Mouse (Mus musculus) heart, embryonic 12.5 days (tissue): ENCODE measurements around the gene Celf2. TPM values are rescaled to one million over a fixed set of nuclear protein-coding genes. Genes with fewer than 3 reads are reported as not detected.

Experiments
- ATAC-seq: fragments of 200-750 bp; cut with Nextera tagmentation; 2 replicates; pipeline ENCODE4 v1.8.0; 2017; ENCODE audit warnings: moderate TSS enrichment, moderate library complexity; ENCODE audit not compliant: insufficient number of reproducible peaks, low FRiP score
- H3K27ac ChIP-seq: fragments of 300-500 bp; sonication (generic); 2 replicates; pipeline ENCODE4 v1.5.1; 2016; ENCODE audit warnings: mild to moderate bottlenecking, moderate library complexity; ENCODE audit not compliant: poor library complexity, severe bottlenecking
- H3K27me3 ChIP-seq: fragments of 300-500 bp; sonication (generic); replicated peaks from 2 replicates; pipeline ENCODE4 v1.6.1; 2016; ENCODE audit warnings: mild to moderate bottlenecking, moderate library complexity
- H3K36me3 ChIP-seq: fragments of 300-500 bp; sonication (generic); 2 replicates; pipeline ENCODE4 v1.6.1; 2016; ENCODE audit warnings: mild to moderate bottlenecking, moderate library complexity
- H3K4me1 ChIP-seq: fragments of 300-500 bp; sonication (generic); replicated peaks from 2 replicates; pipeline ENCODE4 v1.6.1; 2016; ENCODE audit warnings: mild to moderate bottlenecking
- H3K4me2 ChIP-seq: fragments of 300-500 bp; sonication (generic); 2 replicates; pipeline ENCODE4 v1.6.1; 2016; ENCODE audit warnings: mild to moderate bottlenecking, moderate library complexity
- H3K4me3 ChIP-seq: fragments of 300-500 bp; sonication (generic); 2 replicates; pipeline ENCODE4 v1.5.1; 2016; ENCODE audit warnings: mild to moderate bottlenecking
- H3K9ac ChIP-seq: fragments of 300-500 bp; sonication (generic); 2 replicates; pipeline ENCODE4 v1.6.1; 2016; ENCODE audit warnings: mild to moderate bottlenecking, moderate library complexity
- H3K9me3 ChIP-seq: fragments of 300-500 bp; sonication (generic); replicated peaks from 2 replicates; pipeline ENCODE4 v1.6.1; 2016; ENCODE audit warnings: mild to moderate bottlenecking, moderate library complexity
- WGBS: fragments of 180-500 bp; shearing (Covaris S2); methylation state at CpG from one replicate; pipeline ENCODE4 v1.1.7; 2016; 5-methylcytosine and 5-hydroxymethylcytosine counted together
- polyA plus RNA-seq: library from polyadenylated mRNA; unstranded; fragments of >200 nt; fragmentation: Nextera tagmentation; extraction: Ambion mirVana; gene quantifications from 2 replicates; pipeline ENCODE4 v1.2.1, GENCODE M21; 2016

The Celf2 gene
- polyA plus RNA-seq, 1 experiment from 2014 or later: 65.8 TPM

DNA sequence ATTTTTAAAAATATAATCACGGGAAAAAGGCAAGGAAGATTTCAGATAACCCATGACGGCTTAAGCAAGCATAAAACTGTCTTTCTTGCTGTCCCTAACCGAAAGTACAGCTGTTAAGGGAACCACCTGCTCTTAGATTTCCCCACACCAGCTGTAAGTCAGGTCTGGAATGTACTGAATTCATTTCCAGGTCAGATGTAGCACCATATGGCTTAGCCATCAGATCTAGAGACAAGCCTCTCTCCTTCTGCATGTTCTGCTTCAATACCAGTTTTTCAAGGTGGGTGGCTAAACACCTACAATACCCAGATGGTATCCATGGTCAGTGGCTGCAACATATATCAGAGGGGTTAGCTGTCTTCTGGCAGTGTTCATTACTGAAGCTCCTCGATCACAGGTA lies 841.8 kb downstream of the Celf2 start:
- H3K9me3 ChIP-seq: no peaks in the 10 kb centered on the region
- H3K9ac ChIP-seq: no peak overlapping the region
- H3K4me2 ChIP-seq: no peak overlapping the region
- 80% methylated on average over 4 of the region's 4 CpGs for WGBS
- ATAC-seq: no peak
- no peak overlapping the region for H3K27ac ChIP-seq
- no peaks in the 10 kb centered on the region for H3K27me3 ChIP-seq
- H3K4me1 ChIP-seq: no peaks in the 10 kb centered on the region
- peaks cover 2% of the 10 kb centered on the region; the same call in 1 of the 2 replicates for H3K36me3 ChIP-seq
- no peak overlapping the region for H3K4me3 ChIP-seq

DNA sequence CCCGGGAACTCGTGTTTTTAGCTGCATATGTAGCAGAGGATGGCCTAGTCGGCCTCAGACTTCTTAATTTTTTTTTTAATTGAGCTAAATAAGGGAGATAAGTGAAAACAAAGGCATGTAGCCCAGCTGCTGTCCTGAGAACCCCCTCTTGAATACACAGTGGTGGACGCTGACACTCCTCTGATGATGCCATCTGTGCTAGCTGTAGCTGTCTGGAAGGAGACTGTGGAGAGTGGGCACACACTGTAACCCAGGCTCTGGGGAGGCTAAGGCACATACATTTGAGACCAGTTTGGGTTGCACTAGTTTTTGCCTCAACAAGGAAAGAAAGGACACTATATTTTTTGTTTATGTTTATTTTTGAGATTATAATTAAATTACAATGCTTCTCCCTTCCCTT lies 849.5 kb downstream of the Celf2 start:
- Histone ChIP-seq H3K9me3 (no peaks in the 10 kb centered on the region), H3K4me3 (no peak overlapping the region), H3K9ac (no peak overlapping the region), H3K27me3 (no peaks in the 10 kb centered on the region), H3K4me2 (no peak overlapping the region), H3K4me1 (peaks cover 9% of the 10 kb centered on the region), H3K27ac (no peak overlapping the region), H3K36me3 (peaks cover 2% of the 10 kb centered on the region; the same call in 1 of the 2 replicates)
- ATAC-seq: no peak
- WGBS: 75% methylated on average over 4 of the region's 4 CpGs

DNA sequence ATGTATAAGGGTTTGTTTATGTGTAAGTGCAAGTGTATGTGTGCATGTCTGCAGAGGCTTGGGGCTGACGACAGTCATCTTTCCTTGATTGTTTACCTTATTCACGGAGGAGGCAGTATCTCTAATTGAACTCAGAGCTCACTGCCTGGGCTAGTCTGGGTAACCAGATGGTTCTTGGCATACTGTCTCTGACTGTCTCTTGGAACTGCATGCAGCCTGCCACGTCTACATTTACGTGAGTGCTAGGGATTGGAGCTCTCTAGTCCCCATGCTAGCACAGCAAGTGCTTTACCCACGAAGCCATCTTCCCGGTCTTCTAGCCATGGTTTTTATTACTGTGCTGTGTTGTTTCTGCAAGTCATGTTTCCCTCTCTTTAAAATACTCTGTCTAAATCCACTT lies 855.6 kb downstream of the Celf2 start:
- no peak overlapping the region for H3K27ac ChIP-seq
- no peak for ATAC-seq
- H3K4me1 ChIP-seq: peaks cover 10% of the 10 kb centered on the region
- H3K27me3 ChIP-seq: no peaks in the 10 kb centered on the region
- no peaks in the 10 kb centered on the region for H3K9me3 ChIP-seq
- 0 out of 2 replicates have a peak, but pooled peaks cover 1% of the 10 kb centered on the region for H3K36me3 ChIP-seq
- no peak overlapping the region for H3K4me2 ChIP-seq
- H3K4me3 ChIP-seq: no peak overlapping the region
- WGBS: 72% methylated on average over 6 of the region's 6 CpGs
- no peak overlapping the region for H3K9ac ChIP-seq

DNA sequence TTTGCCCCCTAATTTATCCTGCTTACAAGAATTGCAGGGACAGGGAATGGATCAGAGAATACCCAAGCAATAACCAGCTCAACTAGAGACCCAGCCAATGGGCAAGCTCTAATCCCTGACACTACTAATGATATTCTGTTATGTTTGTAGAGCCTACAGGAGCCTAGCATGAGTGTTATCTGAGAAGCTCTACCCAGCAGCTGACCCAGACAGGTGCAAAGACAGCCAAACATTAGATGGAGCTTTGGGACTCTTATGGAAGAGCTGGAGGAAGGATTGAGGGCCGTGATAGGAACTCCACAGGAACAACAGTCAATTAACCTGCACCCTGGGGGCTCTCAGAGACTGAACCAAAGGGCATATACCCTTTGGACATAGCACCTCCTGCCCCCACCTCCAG lies 857.7 kb downstream of the Celf2 start:
- no peak for ATAC-seq
- Histone ChIP-seq H3K4me3 (no peak overlapping the region), H3K27me3 (no peaks in the 10 kb centered on the region), H3K36me3 (0 out of 2 replicates have a peak, but pooled peaks cover 5% of the 10 kb centered on the region), H3K4me2 (no peak overlapping the region), H3K9ac (no peak overlapping the region), H3K4me1 (peaks cover 10% of the 10 kb centered on the region), H3K9me3 (no peaks in the 10 kb centered on the region), H3K27ac (no peak overlapping the region)
- 71% methylated on average over 1 of the region's 1 CpGs for WGBS

DNA sequence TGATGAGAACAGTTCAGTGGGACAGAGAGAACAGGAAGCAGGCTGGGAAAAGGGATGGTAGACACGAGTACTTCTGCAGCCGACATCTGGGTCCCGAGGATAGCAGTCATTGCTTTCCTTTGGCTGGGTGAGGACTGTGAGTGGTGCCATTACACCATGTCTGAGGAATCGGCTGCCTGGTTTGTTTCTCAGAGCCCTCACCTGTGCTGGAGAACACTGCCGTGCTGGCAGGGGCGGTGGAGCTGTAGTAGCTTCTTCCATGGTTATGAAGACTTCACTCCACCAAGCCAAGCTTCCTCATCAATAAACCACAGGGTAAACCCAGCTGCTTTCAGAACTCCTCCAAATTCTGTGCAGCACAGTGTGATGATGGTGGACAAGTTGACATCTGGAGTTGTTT lies 860.5 kb downstream of the Celf2 start:
- no peak overlapping the region for H3K27ac ChIP-seq
- H3K9ac ChIP-seq: no peak overlapping the region
- no peaks in the 10 kb centered on the region for H3K9me3 ChIP-seq
- no peaks in the 10 kb centered on the region for H3K4me1 ChIP-seq
- no peak overlapping the region for H3K4me3 ChIP-seq
- no peak for ATAC-seq
- H3K4me2 ChIP-seq: no peak overlapping the region
- no peaks in the 10 kb centered on the region for H3K27me3 ChIP-seq
- 0 out of 2 replicates have a peak, but pooled peaks cover 5% of the 10 kb centered on the region for H3K36me3 ChIP-seq
- 75% methylated on average over 6 of the region's 6 CpGs for WGBS

DNA sequence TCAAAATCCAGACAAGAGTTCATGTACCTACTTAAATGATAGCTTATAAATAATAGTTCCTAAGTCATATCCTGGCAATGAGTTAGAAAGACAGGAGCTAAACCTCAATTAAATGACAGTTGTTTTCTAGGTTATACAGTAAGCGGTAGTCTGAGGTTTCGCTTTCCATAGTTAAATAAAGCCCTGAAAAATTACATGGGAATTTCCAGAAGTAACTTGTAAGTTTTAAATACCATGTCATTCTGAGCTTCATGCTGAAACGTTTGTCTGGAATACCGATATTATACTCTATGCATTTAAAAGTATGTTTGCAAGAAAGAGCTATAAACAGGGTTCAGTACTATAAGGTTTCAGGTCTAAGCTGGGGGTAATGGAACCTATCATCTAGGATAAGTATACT lies 862.3 kb downstream of the Celf2 start:
- no peak overlapping the region for H3K4me2 ChIP-seq
- ATAC-seq: no peak
- no peaks in the 10 kb centered on the region; the same call in 1 of the 2 replicates for H3K4me1 ChIP-seq
- no peaks in the 10 kb centered on the region for H3K27me3 ChIP-seq
- no peak overlapping the region for H3K9ac ChIP-seq
- WGBS: 90% methylated on average over 4 of the region's 4 CpGs
- H3K27ac ChIP-seq: no peak overlapping the region
- H3K9me3 ChIP-seq: no peaks in the 10 kb centered on the region
- H3K36me3 ChIP-seq: 0 out of 2 replicates have a peak, but pooled peaks cover 5% of the 10 kb centered on the region
- H3K4me3 ChIP-seq: no peak overlapping the region

DNA sequence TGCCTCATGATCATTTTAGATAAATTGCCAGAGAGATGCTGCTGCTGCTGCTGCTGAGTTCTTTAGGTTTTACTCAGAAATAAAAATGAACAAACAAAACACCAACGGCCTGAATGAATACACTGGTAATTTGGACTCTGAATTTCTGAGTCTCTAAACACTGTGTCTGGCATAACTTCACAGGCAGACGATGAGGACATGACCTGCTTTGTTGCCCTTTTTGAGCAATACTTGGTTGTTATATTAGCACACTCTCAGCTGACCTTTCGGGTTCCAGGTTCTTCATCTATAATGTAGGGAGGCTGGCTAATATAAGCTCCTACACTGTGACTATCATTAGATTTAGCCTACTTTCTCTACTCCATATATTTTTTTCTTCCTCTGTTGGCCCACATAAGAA lies 863.0 kb downstream of the Celf2 start:
- H3K4me2 ChIP-seq: no peak overlapping the region
- H3K27ac ChIP-seq: no peak overlapping the region
- H3K4me1 ChIP-seq: no peaks in the 10 kb centered on the region; the same call in 1 of the 2 replicates
- no peak overlapping the region for H3K9ac ChIP-seq
- H3K27me3 ChIP-seq: no peaks in the 10 kb centered on the region
- ATAC-seq: no peak
- H3K9me3 ChIP-seq: no peaks in the 10 kb centered on the region
- WGBS: 79% methylated on average over 3 of the region's 3 CpGs
- H3K4me3 ChIP-seq: no peak overlapping the region
- H3K36me3 ChIP-seq: 0 out of 2 replicates have a peak, but pooled peaks cover 5% of the 10 kb centered on the region

DNA sequence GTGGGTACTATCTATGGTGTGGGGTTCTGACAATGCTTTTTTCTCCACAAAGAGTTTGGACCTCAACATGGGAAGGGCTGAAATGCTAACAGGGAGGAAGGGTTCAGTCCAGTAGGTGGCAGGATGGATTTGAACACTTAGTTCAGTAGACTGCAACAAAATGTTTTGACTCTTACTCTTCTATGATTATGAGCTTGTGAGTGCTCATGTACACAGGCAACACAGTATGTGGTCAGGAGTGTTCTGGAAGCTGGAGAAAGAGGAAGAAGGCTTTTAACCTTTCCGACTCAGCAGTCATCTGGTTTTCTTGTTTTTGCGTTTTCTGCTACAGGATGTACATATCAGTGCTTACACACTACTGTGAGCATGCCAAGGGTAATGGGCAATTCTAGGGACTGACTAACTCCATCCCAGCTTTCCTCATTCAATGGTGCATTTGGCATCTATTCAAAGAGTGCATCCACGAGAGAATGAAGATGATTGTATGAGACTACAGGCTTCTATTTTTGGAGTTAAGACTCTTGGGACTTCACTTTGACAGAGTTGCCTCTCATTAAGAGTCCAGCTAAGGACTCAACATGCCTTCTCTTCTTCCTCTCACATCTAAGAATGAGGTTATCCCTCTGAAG lies 867.0 kb downstream of the Celf2 start:
- H3K4me3 ChIP-seq: no peak overlapping the region
- no peaks in the 10 kb centered on the region for H3K9me3 ChIP-seq
- H3K27me3 ChIP-seq: no peaks in the 10 kb centered on the region
- 50% methylated on average over 3 of the region's 3 CpGs for WGBS
- no peak for ATAC-seq
- no peaks in the 10 kb centered on the region for H3K36me3 ChIP-seq
- H3K4me1 ChIP-seq: no peaks in the 10 kb centered on the region; the same call in 1 of the 2 replicates
- no peak overlapping the region for H3K4me2 ChIP-seq
- H3K27ac ChIP-seq: no peak overlapping the region
- H3K9ac ChIP-seq: no peak overlapping the region

DNA sequence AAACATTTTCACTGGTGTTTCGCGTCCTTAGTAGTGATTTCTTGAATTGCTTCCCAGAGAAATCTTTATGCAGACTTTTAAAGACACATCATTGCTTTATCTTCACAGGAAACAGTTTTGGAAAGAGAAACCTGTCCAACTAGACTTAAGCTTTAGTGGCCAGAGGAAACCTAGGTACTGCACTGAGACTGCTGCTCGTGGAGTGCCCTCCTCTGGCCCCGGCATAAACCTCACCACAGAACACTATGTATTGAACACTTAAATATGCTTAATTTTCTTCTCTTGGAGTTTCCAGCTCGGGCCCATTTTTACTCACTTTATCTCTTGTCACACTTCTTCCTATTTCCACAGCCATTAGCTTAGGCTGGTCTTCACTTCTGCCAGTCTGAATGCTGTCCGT lies 870.0 kb downstream of the Celf2 start:
- H3K27ac ChIP-seq: no peak overlapping the region
- no peak overlapping the region for H3K9ac ChIP-seq
- WGBS: 71% methylated on average over 6 of the region's 6 CpGs
- no peaks in the 10 kb centered on the region for H3K36me3 ChIP-seq
- no peak overlapping the region for H3K4me3 ChIP-seq
- H3K4me1 ChIP-seq: no peaks in the 10 kb centered on the region; the same call in 1 of the 2 replicates
- no peaks in the 10 kb centered on the region for H3K27me3 ChIP-seq
- H3K4me2 ChIP-seq: no peak overlapping the region
- no peak for ATAC-seq
- H3K9me3 ChIP-seq: no peaks in the 10 kb centered on the region

DNA sequence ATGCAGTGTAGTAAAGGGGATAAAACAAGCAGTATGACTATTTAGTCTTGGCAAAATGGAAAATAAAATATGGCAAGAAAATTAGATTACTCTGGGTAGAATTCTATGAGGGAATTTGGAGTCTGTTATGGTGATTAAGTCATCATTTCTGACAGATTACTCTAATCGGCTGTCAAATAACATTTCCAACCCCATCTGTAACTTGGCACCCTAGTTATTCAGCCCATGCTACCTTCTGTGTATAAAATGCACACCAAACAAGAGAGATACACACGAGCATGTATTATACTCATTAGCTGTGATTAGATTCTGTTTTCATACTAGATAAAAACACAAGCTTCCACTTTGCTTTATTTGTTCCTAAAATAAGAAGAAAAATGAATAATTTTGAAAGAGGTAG lies 872.2 kb downstream of the Celf2 start:
- Histone ChIP-seq H3K9me3 (no peaks in the 10 kb centered on the region), H3K4me1 (no peaks in the 10 kb centered on the region), H3K36me3 (no peaks in the 10 kb centered on the region), H3K4me2 (no peak overlapping the region), H3K4me3 (no peak overlapping the region), H3K27me3 (no peaks in the 10 kb centered on the region), H3K27ac (no peak overlapping the region), H3K9ac (no peak overlapping the region)
- no peak for ATAC-seq
- WGBS: 80% methylated on average over 2 of the region's 2 CpGs

DNA sequence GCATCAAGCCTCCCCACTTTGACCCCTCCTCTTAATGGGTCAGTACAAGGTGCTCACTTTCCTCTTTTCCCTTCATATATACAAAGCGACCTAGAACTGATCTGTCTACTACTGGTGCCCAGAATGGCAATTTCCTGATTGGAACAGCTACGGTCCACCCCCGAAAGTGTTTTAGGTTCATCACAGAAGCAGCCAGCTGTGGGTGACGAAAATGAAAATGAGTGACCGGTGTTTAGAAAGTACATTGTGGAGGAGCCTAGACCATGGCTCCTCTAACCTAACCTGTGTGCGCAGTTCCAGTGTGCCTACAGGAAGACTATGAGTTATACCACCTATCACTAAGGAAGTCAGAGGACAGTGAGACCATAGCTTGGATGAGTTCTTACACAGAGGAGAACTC lies 874.5 kb downstream of the Celf2 start:
- Histone ChIP-seq H3K4me2 (no peak overlapping the region), H3K36me3 (no peaks in the 10 kb centered on the region), H3K9me3 (no peaks in the 10 kb centered on the region), H3K4me3 (no peak overlapping the region), H3K4me1 (no peaks in the 10 kb centered on the region), H3K27ac (no peak overlapping the region), H3K9ac (no peak overlapping the region), H3K27me3 (no peaks in the 10 kb centered on the region)
- no peak for ATAC-seq
- 84% methylated on average over 6 of the region's 6 CpGs for WGBS

DNA sequence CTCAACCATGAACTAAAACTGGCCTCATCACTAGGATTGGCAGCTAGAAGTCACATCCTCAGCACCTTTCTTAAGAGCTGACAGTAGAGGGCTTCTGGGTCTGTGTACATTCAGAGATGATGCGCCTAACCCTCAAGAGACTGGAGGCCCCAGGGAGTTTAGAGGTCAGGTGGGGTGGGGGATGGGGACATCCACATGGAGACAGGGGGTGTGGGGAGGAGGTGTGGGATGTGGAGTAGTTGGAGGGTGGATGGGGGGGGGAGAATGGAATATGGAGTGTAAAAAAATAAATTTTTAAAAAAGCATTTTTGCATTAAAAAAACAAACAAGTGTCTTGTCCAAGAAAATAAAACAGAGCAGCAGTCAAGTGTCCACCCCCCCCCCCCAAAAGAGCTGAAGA lies 876.2 kb downstream of the Celf2 start:
- no peak for ATAC-seq
- Histone ChIP-seq H3K27me3 (no peaks in the 10 kb centered on the region), H3K27ac (no peak overlapping the region), H3K36me3 (no peaks in the 10 kb centered on the region), H3K9me3 (no peaks in the 10 kb centered on the region), H3K4me2 (no peak overlapping the region), H3K4me3 (no peak overlapping the region), H3K9ac (no peak overlapping the region), H3K4me1 (no peaks in the 10 kb centered on the region)
- 89% methylated on average over 1 of the region's 1 CpGs for WGBS
